ENCODE assay signal across 8 mouse cellular contexts in genomic region chr14:28089636-28090443, GRCm38 (mm10).
DNase-seq lines count a peak whose midpoint lies in the region; ATAC-seq lines count a peak whose summit lies in the region.

No protein-coding gene starts in this region.

- no peak for ATAC-seq in midbrain, embryonic 14.5 days (ENCODE audit: low FRiP score, low TSS enrichment)
- ATAC-seq in intestine, embryonic 16.5 days = no peak
- no peak for ATAC-seq in megakaryocyte, adult 5-6 weeks (ENCODE audit: poor library complexity, severe bottlenecking)

- no peak overlapping the region for H3K9ac ChIP-seq in midbrain, embryonic 14.5 days (replicated peaks; ENCODE audit: low read length)
- no peak overlapping the region for H3K9ac ChIP-seq in intestine, embryonic 16.5 days (ENCODE audit: low read depth, low read length)

- no peaks in the 10 kb centered on the region for H3K4me1 ChIP-seq in embryonic facial prominence, embryonic 10.5 days
- H3K4me1 ChIP-seq in midbrain, embryonic 14.5 days (ENCODE audit: control insufficient read depth, insufficient read depth, low read length) = no peaks in the 10 kb centered on the region
- no peaks in the 10 kb centered on the region for H3K4me1 ChIP-seq in intestine, embryonic 16.5 days (ENCODE audit: control insufficient read depth, insufficient read depth, low read length)

- H3K4me3 ChIP-seq in embryonic facial prominence, embryonic 10.5 days = no peak overlapping the region
- no peak overlapping the region for H3K4me3 ChIP-seq in midbrain, embryonic 14.5 days (replicated peaks; ENCODE audit: low read depth, low read length)
- no peak overlapping the region for H3K4me3 ChIP-seq in intestine, embryonic 16.5 days (ENCODE audit: low read length)

- no peaks in the 10 kb centered on the region for H3K36me3 ChIP-seq in embryonic facial prominence, embryonic 10.5 days (replicated peaks)
- no peaks in the 10 kb centered on the region; the same call in 1 of the 2 replicates for H3K36me3 ChIP-seq in midbrain, embryonic 14.5 days (ENCODE audit: control insufficient read depth, insufficient read depth, low read length)
- no peaks in the 10 kb centered on the region for H3K36me3 ChIP-seq in intestine, embryonic 16.5 days (ENCODE audit: control insufficient read depth, insufficient read depth, low read length)

- no peak overlapping the region for H3K27ac ChIP-seq in embryonic facial prominence, embryonic 10.5 days (replicated peaks)
- H3K27ac ChIP-seq in midbrain, embryonic 14.5 days (replicated peaks; ENCODE audit: low read depth, low read length) = no peak overlapping the region
- no peak overlapping the region for H3K27ac ChIP-seq in intestine, embryonic 16.5 days (ENCODE audit: low read length)

- WGBS in embryonic facial prominence, embryonic 10.5 days = 57% methylated on average over 8 of the region's 8 CpGs
- 68% methylated on average over 8 of the region's 8 CpGs for WGBS in midbrain, embryonic 14.5 days
- 51% methylated on average over 8 of the region's 8 CpGs for WGBS in intestine, embryonic 16.5 days

- no peaks in the 10 kb centered on the region for H3K27me3 ChIP-seq in embryonic facial prominence, embryonic 10.5 days (replicated peaks; ENCODE audit: low read depth, poor library complexity, severe bottlenecking)
- no peaks in the 10 kb centered on the region for H3K27me3 ChIP-seq in midbrain, embryonic 14.5 days (ENCODE audit: control insufficient read depth, insufficient read depth, low read length)
- no peaks in the 10 kb centered on the region for H3K27me3 ChIP-seq in intestine, embryonic 16.5 days (replicated peaks; ENCODE audit: control insufficient read depth, insufficient read depth, low read length)

- DNase-seq in gastrocnemius, adult 18-20 months (ENCODE audit: low spot score) = peak; percentile 2
- no peak for DNase-seq in gastrocnemius, adult 8-10 months (ENCODE audit: low spot score in 2 of 2)
- DNase-seq in right cerebral cortex, postnatal 14 days = peak; percentile 16
- no peak for DNase-seq in right cerebral cortex, adult 2 months (ENCODE audit: low spot score in 2 of 2)
- DNase-seq in embryonic facial prominence, embryonic 10.5 days (ENCODE audit: low spot score) = peak; percentile 66
- DNase-seq in midbrain, embryonic 14.5 days = peak; percentile 78

- H3K9me3 ChIP-seq in embryonic facial prominence, embryonic 10.5 days = no peaks in the 10 kb centered on the region
- no peaks in the 10 kb centered on the region for H3K9me3 ChIP-seq in midbrain, embryonic 14.5 days (ENCODE audit: control insufficient read depth, low read length)
- H3K9me3 ChIP-seq in intestine, embryonic 16.5 days (ENCODE audit: control insufficient read depth, low read length) = no peaks in the 10 kb centered on the region

- no peak overlapping the region for H3K4me2 ChIP-seq in midbrain, embryonic 14.5 days (ENCODE audit: low read length)
- no peak overlapping the region for H3K4me2 ChIP-seq in intestine, embryonic 16.5 days (ENCODE audit: low read depth, low read length)

Comparison
In these comparisons a context has a peak if more than half of its experiments do, and no peak if none do; other contexts are left out.
1. DNase-seq: peak in gastrocnemius, adult 18-20 months (single experiment), right cerebral cortex, postnatal 14 days (single experiment), embryonic facial prominence, embryonic 10.5 days (single experiment) and midbrain, embryonic 14.5 days (single experiment); none in gastrocnemius, adult 8-10 months (0 of 2) and right cerebral cortex, adult 2 months (0 of 2).